Mouse (Mus musculus) megakaryocyte, embryonic 14.5 days (primary cell): Measurements from ENCODE around the gene Disc1. TPM values are rescaled to one million over a fixed set of nuclear protein-coding genes. Genes with fewer than 3 reads are reported as not detected.
A peak's percentile ranks its signal among the peaks of the same experiment; 100 is the strongest.

Experiments
- H3K27me3 ChIP-seq: replicated peaks from 2 replicates; pipeline ENCODE3; 2012; ENCODE audit warnings: inconsistent platforms
- H3K36me3 ChIP-seq: replicated peaks from 2 replicates; pipeline ENCODE3; 2012; ENCODE audit warnings: low read length, inconsistent platforms, mixed read lengths
- H3K4me1 ChIP-seq: 2 replicates; pipeline ENCODE4 v1.6.1; 2012; ENCODE audit warnings: inconsistent platforms
- H3K4me3 ChIP-seq: replicated peaks from 2 replicates; pipeline ENCODE3; 2012; ENCODE audit warnings: moderate library complexity, mild to moderate bottlenecking, inconsistent platforms
- H3K9me3 ChIP-seq: 2 replicates; pipeline ENCODE4 v1.6.1; 2012; ENCODE audit warnings: inconsistent platforms
- FLI1 ChIP-seq: IDR thresholded peaks from 2 replicates; pipeline ENCODE4 v1.6.1; 2012; ENCODE audit warnings: low read length, inconsistent platforms, mixed read lengths
- GATA1 ChIP-seq: IDR thresholded peaks from 3 replicates; pipeline ENCODE4 v1.6.1; 2012; ENCODE audit warnings: mixed read lengths, low read length, inconsistent platforms, borderline replicate concordance
- polyA plus RNA-seq: library from polyadenylated mRNA; stranded (reverse); fragments of >175 nt; gene quantifications from 2 replicates; pipeline ENCODE4 v1.2.3, GENCODE M21; 2012; ENCODE audit warnings: low replicate concordance; ENCODE audit not compliant: insufficient read depth

Disc1 gene
- polyA plus RNA-seq, 1 experiment, result 0.19 TPM

GRCm38 (mm10) chr8:125078771-125079384 lies 24.9 kb downstream of the Disc1 start:
- TF ChIP-seq GATA1 (no peak), FLI1 (no peak)
- H3K36me3 ChIP-seq, result no peaks in the 10 kb centered on the region

GRCm38 (mm10) chr8:125080388-125081344 lies 26.7 kb downstream of the Disc1 start:
- H3K9me3 ChIP-seq, result peaks cover 8% of the 10 kb centered on the region

More at GRCm38 (mm10) chr8:125078771-125079384, 24.9 kb downstream of the Disc1 start:
- Histone ChIP-seq H3K27me3 (peaks cover 50% of the 10 kb centered on the region), H3K4me1 (peaks cover 71% of the 10 kb centered on the region), H3K9me3 (peaks cover 6% of the 10 kb centered on the region; the same call in 1 of the 2 replicates), H3K4me3 (peak overlapping the region; percentile 11)

GRCm38 (mm10) chr8:125083746-125084145 lies 29.8 kb downstream of the Disc1 start:
- Histone ChIP-seq H3K27me3 (peaks cover 38% of the 10 kb centered on the region), H3K4me1 (peaks cover 58% of the 10 kb centered on the region), H3K4me3 (peak overlapping the region; percentile 78), H3K36me3 (no peaks in the 10 kb centered on the region), H3K9me3 (peaks cover 23% of the 10 kb centered on the region)
- TF ChIP-seq FLI1 (no peak), GATA1 (no peak)

More at GRCm38 (mm10) chr8:125080388-125081344, 26.7 kb downstream of the Disc1 start:
- Histone ChIP-seq H3K4me3 (peak overlapping the region; percentile 70), H3K4me1 (peaks cover 71% of the 10 kb centered on the region), H3K27me3 (peaks cover 38% of the 10 kb centered on the region), H3K36me3 (no peaks in the 10 kb centered on the region)
- no peak for TF ChIP-seq GATA1
- TF ChIP-seq FLI1, result no peak

GRCm38 (mm10) chr8:125084523-125084922 lies 30.5 kb downstream of the Disc1 start:
- Histone ChIP-seq H3K9me3 (peaks cover 23% of the 10 kb centered on the region), H3K36me3 (no peaks in the 10 kb centered on the region), H3K4me3 (no peak overlapping the region), H3K4me1 (peaks cover 54% of the 10 kb centered on the region), H3K27me3 (peaks cover 42% of the 10 kb centered on the region)
- TF ChIP-seq GATA1 (no peak), FLI1 (no peak)

GRCm38 (mm10) chr8:125090889-125091740 lies 37.1 kb downstream of the Disc1 start:
- H3K4me1 ChIP-seq, result no peaks in the 10 kb centered on the region; the same call in 1 of the 2 replicates
- H3K36me3 ChIP-seq, result no peaks in the 10 kb centered on the region
- TF ChIP-seq GATA1, result no peak
- TF ChIP-seq FLI1, result no peak
- H3K27me3 ChIP-seq, result peaks cover 55% of the 10 kb centered on the region
- peaks cover 17% of the 10 kb centered on the region for H3K9me3 ChIP-seq
- H3K4me3 ChIP-seq, result peak overlapping the region; percentile 8

- Histone ChIP-seq H3K36me3 (no peaks in the 10 kb centered on the region), H3K9me3 (peaks cover 36% of the 10 kb centered on the region), H3K27me3 (peaks cover 23% of the 10 kb centered on the region), H3K4me1 (no peaks in the 10 kb centered on the region), H3K4me3 (no peak overlapping the region)
- no peak for TF ChIP-seq FLI1
- TF ChIP-seq GATA1, result no peak
Measured at GRCm38 (mm10) chr8:125097140-125097539, 43.1 kb downstream of the Disc1 start.

GRCm38 (mm10) chr8:125098050-125098449 lies 44.1 kb downstream of the Disc1 start:
- H3K9me3 ChIP-seq, result peaks cover 45% of the 10 kb centered on the region
- no peak overlapping the region for H3K4me3 ChIP-seq
- peaks cover 24% of the 10 kb centered on the region for H3K27me3 ChIP-seq
- no peaks in the 10 kb centered on the region for H3K36me3 ChIP-seq
- TF ChIP-seq GATA1 (no peak), FLI1 (no peak)
- H3K4me1 ChIP-seq, result no peaks in the 10 kb centered on the region

- H3K36me3 ChIP-seq, result no peaks in the 10 kb centered on the region
- H3K4me1 ChIP-seq, result no peaks in the 10 kb centered on the region; the same call in 1 of the 2 replicates
- TF ChIP-seq GATA1 (no peak), FLI1 (no peak)
- peaks cover 22% of the 10 kb centered on the region for H3K27me3 ChIP-seq
- no peak overlapping the region for H3K4me3 ChIP-seq
- peaks cover 75% of the 10 kb centered on the region for H3K9me3 ChIP-seq
Measured at GRCm38 (mm10) chr8:125102303-125102702, 48.3 kb downstream of the Disc1 start.

GRCm38 (mm10) chr8:125113171-125113570 lies 59.2 kb downstream of the Disc1 start:
- H3K4me1 ChIP-seq, result peaks cover 3% of the 10 kb centered on the region; the same call in 1 of the 2 replicates
- TF ChIP-seq GATA1 (no peak), FLI1 (no peak)
- H3K36me3 ChIP-seq, result no peaks in the 10 kb centered on the region
- no peaks in the 10 kb centered on the region; the same call in none of the 2 replicates for H3K9me3 ChIP-seq
- no peak overlapping the region for H3K4me3 ChIP-seq
- peaks cover 28% of the 10 kb centered on the region for H3K27me3 ChIP-seq
